Mouse (Mus musculus) hindbrain, embryonic 14.5 days (tissue): Measurements from ENCODE around the gene Hp1bp3. TPM values are rescaled to one million over a fixed set of nuclear protein-coding genes. Genes with fewer than 3 reads are reported as not detected.

Experiments
- ATAC-seq: fragments of 200-750 bp; cut with Nextera tagmentation; 2 replicates; pipeline ENCODE4 v1.8.0; 2017; ENCODE audit warnings: moderate number of reproducible peaks, mild to moderate bottlenecking, moderate TSS enrichment, moderate library complexity; ENCODE audit not compliant: low FRiP score
- DNase-seq: peaks from one replicate; pipeline ENCODE4 v3.0.0-alpha.2; 2015; ENCODE audit warnings: low spot score
- H3K27ac ChIP-seq: fragments of 300-500 bp; sonication (generic); 2 replicates; pipeline ENCODE4 v1.5.1; 2014; ENCODE audit warnings: mild to moderate bottlenecking, moderate library complexity
- H3K27me3 ChIP-seq: fragments of 300-500 bp; sonication (generic); 2 replicates; pipeline ENCODE4 v1.6.1; 2014; ENCODE audit warnings: mild to moderate bottlenecking, low read length, mixed read lengths; ENCODE audit not compliant: control insufficient read depth, insufficient read depth
- H3K36me3 ChIP-seq: fragments of 300-500 bp; sonication (generic); replicated peaks from 2 replicates; pipeline ENCODE4 v1.6.1; 2014; ENCODE audit not compliant: control insufficient read depth, insufficient read depth
- H3K4me1 ChIP-seq: fragments of 300-500 bp; sonication (generic); replicated peaks from 2 replicates; pipeline ENCODE4 v1.6.1; 2014; ENCODE audit warnings: antibody characterized with exemption, low read length, mixed read lengths; ENCODE audit not compliant: control insufficient read depth, insufficient read depth
- H3K4me2 ChIP-seq: fragments of 300-500 bp; sonication (generic); replicated peaks from 2 replicates; pipeline ENCODE4 v1.6.1; 2014; ENCODE audit warnings: mild to moderate bottlenecking, moderate library complexity
- H3K4me3 ChIP-seq: fragments of 300-500 bp; sonication (generic); replicated peaks from 2 replicates; pipeline ENCODE4 v1.5.1; 2014; ENCODE audit warnings: mild to moderate bottlenecking, low read length
- H3K9ac ChIP-seq: fragments of 300-500 bp; sonication (generic); 2 replicates; pipeline ENCODE4 v1.6.1; 2014
- H3K9me3 ChIP-seq: fragments of 300-500 bp; sonication (generic); 2 replicates; pipeline ENCODE4 v1.6.1; 2016; ENCODE audit warnings: low read length; ENCODE audit not compliant: control insufficient read depth
- WGBS: fragments of 180-500 bp; shearing (Covaris S2); extraction: QIAGEN DNeasy Blood & Tissue Kit; methylation state at CpG from one replicate; pipeline ENCODE4 v1.1.7; 2014; 5-methylcytosine and 5-hydroxymethylcytosine counted together
- polyA plus RNA-seq: library from polyadenylated mRNA; unstranded; fragments of >200 nt; fragmentation: Nextera tagmentation; extraction: Ambion mirVana; gene quantifications from 2 replicates; pipeline ENCODE4 v1.2.1, GENCODE M21; 2014

The Hp1bp3 gene
- polyA plus RNA-seq, 1 experiment from 2014 or later, result 200 TPM

DNA sequence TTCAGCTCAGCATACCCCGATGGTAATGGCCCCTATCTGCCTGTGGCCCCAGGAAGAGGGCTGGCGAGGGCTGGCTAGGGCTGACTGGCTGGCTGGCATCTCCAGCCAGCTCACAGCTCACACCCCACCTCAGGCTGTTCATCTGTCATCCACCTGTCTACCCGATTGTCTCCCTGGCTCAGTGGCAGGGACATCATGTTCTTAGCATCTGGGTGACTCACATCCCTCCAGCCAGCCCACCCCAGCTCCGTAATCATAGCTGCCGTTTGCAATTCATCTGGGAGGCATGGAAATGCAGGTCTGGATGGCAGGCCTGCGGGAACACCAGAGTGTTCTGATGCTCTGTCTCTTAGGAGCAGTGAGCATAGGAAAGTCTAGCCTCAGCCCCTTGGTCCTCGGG is 62.2 kb downstream of the Hp1bp3 start:
- Histone ChIP-seq H3K4me1 (no peaks in the 10 kb centered on the region), H3K27ac (no peak overlapping the region), H3K4me2 (no peak overlapping the region), H3K9ac (no peak overlapping the region), H3K36me3 (no peaks in the 10 kb centered on the region), H3K9me3 (no peaks in the 10 kb centered on the region), H3K27me3 (no peaks in the 10 kb centered on the region), H3K4me3 (no peak overlapping the region)
- no peak for ATAC-seq
- WGBS, result 66% methylated on average over 7 of the region's 7 CpGs
- no peak for DNase-seq

DNA sequence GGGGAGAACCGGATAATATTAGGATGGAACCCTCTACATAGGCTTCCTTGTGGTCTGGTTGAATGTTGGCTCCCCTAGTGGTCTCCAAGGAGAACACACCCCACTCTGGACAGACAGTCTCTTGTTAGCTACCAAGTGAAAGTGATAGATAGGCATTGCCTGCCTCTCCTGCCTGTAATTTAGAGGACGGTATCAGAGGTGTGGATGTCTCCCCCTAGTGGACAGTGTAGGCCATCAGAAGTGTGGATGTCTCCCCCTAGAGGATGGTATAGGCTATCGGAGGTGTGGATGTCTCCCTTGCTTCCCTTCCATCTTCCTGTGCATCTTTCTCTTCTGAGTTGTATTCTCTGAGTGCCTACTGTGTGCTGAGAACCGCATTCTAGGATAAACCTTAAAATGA is 66.7 kb downstream of the Hp1bp3 start:
- Histone ChIP-seq H3K9ac (no peak overlapping the region), H3K36me3 (no peaks in the 10 kb centered on the region), H3K4me3 (no peak overlapping the region), H3K4me1 (0 out of 2 replicates have a peak, but pooled peaks cover 3% of the 10 kb centered on the region), H3K9me3 (no peaks in the 10 kb centered on the region), H3K4me2 (no peak overlapping the region), H3K27ac (no peak overlapping the region), H3K27me3 (no peaks in the 10 kb centered on the region)
- peak; percentile 34; the same call in 1 of the 2 replicates for ATAC-seq
- 28% methylated on average over 4 of the region's 4 CpGs for WGBS
- DNase-seq, result peak; percentile 77

DNA sequence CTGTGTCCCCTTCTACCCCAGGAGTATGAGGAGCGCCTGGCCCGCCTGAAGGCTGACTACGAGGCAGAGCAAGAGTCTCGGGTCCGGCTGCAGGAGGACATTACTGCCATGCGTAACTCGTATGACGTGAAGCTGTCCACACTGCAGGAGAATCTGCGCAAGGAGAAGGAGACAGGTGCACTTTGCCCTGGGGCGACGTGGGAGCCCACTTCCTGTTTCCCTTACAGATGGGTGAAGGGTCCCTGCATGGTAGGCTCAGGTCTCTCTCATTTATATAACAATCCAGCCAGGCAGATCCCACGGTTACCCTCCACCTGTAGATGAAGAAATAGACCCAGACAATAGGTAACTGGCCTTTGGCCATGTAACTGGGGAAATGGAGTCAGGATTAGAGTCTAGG is 70.3 kb downstream of the Hp1bp3 start:
- Histone ChIP-seq H3K4me1 (0 out of 2 replicates have a peak, but pooled peaks cover 3% of the 10 kb centered on the region), H3K27me3 (no peaks in the 10 kb centered on the region), H3K36me3 (no peaks in the 10 kb centered on the region), H3K27ac (no peak overlapping the region), H3K9ac (no peak overlapping the region), H3K9me3 (no peaks in the 10 kb centered on the region), H3K4me2 (no peak overlapping the region), H3K4me3 (no peak overlapping the region)
- DNase-seq, result no peak
- 85% methylated on average over 12 of the region's 12 CpGs for WGBS
- no peak for ATAC-seq

DNA sequence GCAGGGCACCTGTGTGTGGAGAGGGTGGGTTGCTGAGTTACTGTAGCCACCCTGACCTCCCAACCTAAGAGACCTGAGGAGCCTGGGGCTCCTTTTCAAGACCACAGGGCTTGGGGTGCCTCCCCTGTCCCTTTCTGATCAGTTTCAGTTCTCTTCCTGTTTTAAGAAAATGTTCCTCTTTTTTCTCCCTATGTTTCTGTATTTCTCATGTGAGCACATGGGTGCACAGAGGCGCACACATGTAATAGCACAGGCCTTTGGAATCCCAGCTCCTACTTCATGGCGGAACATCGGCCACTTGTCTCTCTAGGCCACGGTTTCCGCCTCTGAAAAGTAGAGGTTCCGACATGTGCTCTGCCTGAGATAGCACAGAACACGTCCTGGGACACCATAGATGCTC is 72.6 kb downstream of the Hp1bp3 start:
- Histone ChIP-seq H3K9ac (no peak overlapping the region), H3K4me2 (no peak overlapping the region), H3K4me1 (0 out of 2 replicates have a peak, but pooled peaks cover 3% of the 10 kb centered on the region), H3K27ac (peak overlapping the region; percentile 9; the same call in 1 of the 2 replicates), H3K4me3 (no peak overlapping the region), H3K9me3 (no peaks in the 10 kb centered on the region), H3K36me3 (no peaks in the 10 kb centered on the region), H3K27me3 (no peaks in the 10 kb centered on the region)
- DNase-seq (no peak), ATAC-seq (no peak)
- WGBS, result 91% methylated on average over 7 of the region's 7 CpGs

DNA sequence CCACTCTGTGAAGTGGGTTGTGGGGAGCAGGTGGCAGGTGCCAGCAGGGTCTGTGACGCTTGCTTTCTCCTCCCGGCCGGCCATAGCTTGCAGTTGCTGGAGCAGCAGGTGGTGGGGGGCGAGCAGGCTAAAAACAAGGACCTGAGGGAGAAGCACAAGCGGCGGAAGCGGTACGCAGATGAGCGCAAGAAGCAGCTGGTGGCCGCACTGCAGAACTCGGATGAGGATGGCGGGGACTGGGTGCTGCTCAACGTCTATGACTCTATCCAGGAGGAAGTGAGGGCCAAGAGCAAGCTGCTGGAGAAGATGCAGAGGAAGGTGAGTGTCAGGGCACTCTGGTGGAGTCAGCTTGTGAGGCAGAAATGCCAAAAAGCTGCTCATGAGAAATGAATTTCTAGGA is 75.9 kb downstream of the Hp1bp3 start:
- Histone ChIP-seq H3K27me3 (no peaks in the 10 kb centered on the region), H3K9ac (no peak overlapping the region), H3K4me2 (no peak overlapping the region), H3K36me3 (no peaks in the 10 kb centered on the region), H3K9me3 (no peaks in the 10 kb centered on the region), H3K4me3 (no peak overlapping the region), H3K4me1 (no peaks in the 10 kb centered on the region), H3K27ac (0 out of 2 replicates have a peak overlapping the region, but pooled peaks have one; percentile 47)
- ATAC-seq (no peak), DNase-seq (no peak)
- WGBS, result 85% methylated on average over 13 of the region's 13 CpGs

DNA sequence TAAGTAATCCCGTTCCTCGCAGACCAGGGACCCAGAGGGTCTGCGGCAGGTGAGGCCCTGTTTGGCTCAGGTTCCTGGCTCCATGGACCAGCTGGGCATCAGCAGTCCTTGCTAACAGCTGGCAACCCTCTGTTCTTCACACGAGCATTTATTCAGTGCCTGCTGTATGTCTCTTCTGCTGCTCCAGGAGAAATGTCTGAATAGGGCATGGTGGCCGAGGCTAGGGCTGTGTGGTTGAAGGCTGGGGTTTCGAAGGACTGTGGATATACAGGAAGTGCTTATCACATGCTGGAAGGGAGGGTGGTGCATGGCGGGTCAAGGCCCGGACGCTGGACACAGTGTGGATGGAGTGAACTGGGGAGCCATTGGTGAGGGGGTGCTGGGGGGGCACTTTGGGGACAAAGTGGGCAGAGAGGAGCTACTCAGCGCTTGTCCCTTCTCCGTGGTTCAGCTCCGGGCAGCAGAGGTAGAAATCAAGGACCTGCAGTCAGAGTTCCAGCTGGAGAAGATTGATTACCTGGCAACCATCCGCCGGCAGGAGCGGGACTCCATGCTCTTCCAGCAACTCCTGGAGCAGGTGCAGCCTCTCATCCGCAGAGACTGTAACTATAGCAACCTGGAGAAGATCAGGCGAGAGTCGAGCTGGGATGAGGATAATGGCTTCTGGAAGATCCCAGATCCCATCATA is 77.3 kb downstream of the Hp1bp3 start:
- no peaks in the 10 kb centered on the region for H3K27me3 ChIP-seq
- ATAC-seq (peak; percentile 89), DNase-seq (peak; percentile 74)
- H3K27ac ChIP-seq, result peak overlapping the region; percentile 91
- H3K9me3 ChIP-seq, result no peaks in the 10 kb centered on the region
- H3K4me1 ChIP-seq, result no peaks in the 10 kb centered on the region
- 0 out of 2 replicates have a peak overlapping the region, but pooled peaks have one; percentile 17 for H3K9ac ChIP-seq
- no peaks in the 10 kb centered on the region for H3K36me3 ChIP-seq
- no peak overlapping the region for H3K4me3 ChIP-seq
- peak overlapping the region; percentile 19; the same call in 1 of the 2 replicates for H3K4me2 ChIP-seq
- WGBS, result 56% methylated on average over 18 of the region's 18 CpGs

DNA sequence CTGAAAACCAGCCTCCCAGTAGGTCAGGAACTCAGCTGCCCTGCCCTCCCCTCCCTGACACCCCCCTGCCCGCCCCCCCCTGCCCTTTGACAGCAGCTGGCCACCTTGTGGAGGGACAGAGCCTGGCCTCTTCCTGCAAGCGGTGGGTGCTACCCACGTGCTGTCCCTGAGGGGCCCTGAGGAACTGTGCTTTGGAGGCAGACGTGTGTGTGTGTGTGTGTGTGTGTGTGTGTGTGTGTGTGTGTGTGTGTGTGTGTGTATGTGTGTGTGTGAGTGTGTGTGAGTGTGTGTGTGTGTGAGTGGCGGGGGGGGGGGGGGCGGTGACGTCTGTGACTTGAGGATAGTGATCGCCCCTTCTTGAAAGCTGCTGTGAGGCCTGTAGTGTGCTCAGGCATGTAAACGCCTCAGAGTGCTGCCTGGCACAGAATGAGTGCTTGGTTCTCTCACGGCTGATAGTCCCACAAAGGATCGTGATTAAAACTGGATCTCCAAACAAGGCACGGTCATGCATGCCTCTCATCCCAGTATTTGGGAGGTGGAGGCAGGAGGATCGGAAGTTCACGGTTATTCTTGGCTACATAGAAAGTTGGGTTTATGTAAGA is 78.0 kb downstream of the Hp1bp3 start:
- no peak overlapping the region for H3K4me3 ChIP-seq
- no peaks in the 10 kb centered on the region for H3K27me3 ChIP-seq
- ATAC-seq, result peak; percentile 43
- H3K36me3 ChIP-seq, result no peaks in the 10 kb centered on the region
- 78% methylated on average over 7 of the region's 14 CpGs for WGBS
- H3K9me3 ChIP-seq, result no peaks in the 10 kb centered on the region
- H3K4me2 ChIP-seq, result peak overlapping the region; percentile 19; the same call in 1 of the 2 replicates
- H3K27ac ChIP-seq, result peak overlapping the region; percentile 91
- DNase-seq, result no peak
- 0 out of 2 replicates have a peak overlapping the region, but pooled peaks have one; percentile 17 for H3K9ac ChIP-seq
- H3K4me1 ChIP-seq, result no peaks in the 10 kb centered on the region

Other genes starting within 250 kb of the Hp1bp3 start
- 59.7 and 65.3 TPM in 2 replicates for gene Eif4g3, start 223.3 kb upstream of the Hp1bp3 start, polyA plus RNA-seq
- 12.0 and 13.1 TPM in 2 replicates for gene Sh2d5, start 34.1 kb downstream of the Hp1bp3 start, polyA plus RNA-seq
- gene Kif17, start 34.1 kb downstream of the Hp1bp3 start, polyA plus RNA-seq, result 2.7 and 3.2 TPM in 2 replicates
- gene Ddost, start 88.4 kb downstream of the Hp1bp3 start, polyA plus RNA-seq, result 197 and 208 TPM in 2 replicates
- 53.4 and 57.4 TPM in 2 replicates for gene Pink1, start 110.0 kb downstream of the Hp1bp3 start, polyA plus RNA-seq
- gene Cda, start 151.7 kb downstream of the Hp1bp3 start, polyA plus RNA-seq, result 5.2 and 6.4 TPM in 2 replicates
- gene Fam43b, start 180.2 kb downstream of the Hp1bp3 start, polyA plus RNA-seq, result 8.8 and 13.6 TPM in 2 replicates
- gene Mul1, start 218.4 kb downstream of the Hp1bp3 start, polyA plus RNA-seq, result 18.5 and 23.1 TPM in 2 replicates
- 17.1 and 17.2 TPM in 2 replicates for gene Camk2n1, start 238.0 kb downstream of the Hp1bp3 start, polyA plus RNA-seq